In genomic region chr15:79018191-79018590, GRCm38 (mm10) we compare ENCODE assay signal across 24 mouse cellular contexts. TPM values are rescaled to one million over a fixed set of nuclear protein-coding genes. Genes with fewer than 3 reads are reported as not detected.
DNase-seq lines count a peak whose midpoint lies in the region; ATAC-seq and TF ChIP-seq lines count a peak whose summit lies in the region.
"Had no signal": no experiment of that assay in that cellular context is flagged by ENCODE, and none has a peak within 500 bp of the region (broad histone marks: within the 10 kb centered on the region; RNA-seq: fewer than 3 reads in every experiment).

No protein-coding gene starts in this region.

- no peaks in the 10 kb centered on the region for H3K36me3 ChIP-seq in kidney, embryonic 15.5 days
- no peaks in the 10 kb centered on the region for H3K36me3 ChIP-seq in neural tube, embryonic 13.5 days
- no peaks in the 10 kb centered on the region for H3K36me3 ChIP-seq in neural tube, embryonic 15.5 days
- no peaks in the 10 kb centered on the region for H3K36me3 ChIP-seq in intestine, postnatal 0 days (ENCODE audit: control insufficient read depth, insufficient read depth)
- H3K36me3 ChIP-seq: embryonic facial prominence, embryonic 15.5 days; forebrain, embryonic 15.5 days; heart, embryonic 15.5 days; hindbrain, embryonic 15.5 days had no signal

- no peaks in the 10 kb centered on the region for H3K27me3 ChIP-seq in kidney, embryonic 15.5 days
- no peaks in the 10 kb centered on the region for H3K27me3 ChIP-seq in neural tube, embryonic 13.5 days
- H3K27me3 ChIP-seq in neural tube, embryonic 15.5 days (replicated peaks), result no peaks in the 10 kb centered on the region
- H3K27me3 ChIP-seq in intestine, postnatal 0 days (replicated peaks; ENCODE audit: control insufficient read depth, insufficient read depth, low read length), result no peaks in the 10 kb centered on the region
- H3K27me3 ChIP-seq: embryonic facial prominence, embryonic 15.5 days; forebrain, embryonic 15.5 days; heart, embryonic 15.5 days; hindbrain, embryonic 15.5 days; Patski had no signal

- DNase-seq in embryo, embryonic 10.5 days (ENCODE audit: low spot score), result peak; percentile 51
- DNase-seq in embryo, embryonic 9.5 days (ENCODE audit: extremely low spot score), result no peak
- no peak for DNase-seq in kidney, postnatal 36 days
- DNase-seq: adrenal gland, adult 2 months; adrenal gland, postnatal 25 days; cerebellum, adult 18-20 months; cerebellum, adult 9-11 months; cerebellum, postnatal 36 days; gastrocnemius, postnatal 10 days; heart, adult 2 months; heart, postnatal 14 days had no signal

- no peak overlapping the region for H3K9ac ChIP-seq in kidney, embryonic 15.5 days
- H3K9ac ChIP-seq in neural tube, embryonic 13.5 days, result no peak overlapping the region
- no peak overlapping the region for H3K9ac ChIP-seq in neural tube, embryonic 15.5 days (replicated peaks)
- H3K9ac ChIP-seq in intestine, postnatal 0 days (ENCODE audit: low read depth, low read length), result no peak overlapping the region
- H3K9ac ChIP-seq: embryonic facial prominence, embryonic 15.5 days; forebrain, embryonic 15.5 days; heart, embryonic 15.5 days; hindbrain, embryonic 15.5 days had no signal

- H3K4me1 ChIP-seq in kidney, embryonic 15.5 days, result peaks cover 32% of the 10 kb centered on the region
- H3K4me1 ChIP-seq in neural tube, embryonic 13.5 days (replicated peaks), result peaks cover 15% of the 10 kb centered on the region
- H3K4me1 ChIP-seq in neural tube, embryonic 15.5 days, result no peaks in the 10 kb centered on the region
- no peaks in the 10 kb centered on the region for H3K4me1 ChIP-seq in intestine, postnatal 0 days (replicated peaks; ENCODE audit: control insufficient read depth, insufficient read depth, low read length)
- H3K4me1 ChIP-seq: embryonic facial prominence, embryonic 15.5 days; heart, embryonic 15.5 days; hindbrain, embryonic 15.5 days had no signal

- 18% methylated on average over 4 of the region's 4 CpGs for WGBS in kidney, embryonic 15.5 days
- 29% methylated on average over 4 of the region's 4 CpGs for WGBS in neural tube, embryonic 13.5 days
- 26% methylated on average over 4 of the region's 4 CpGs for whole genome bisulfite sequencing in neural tube, embryonic 15.5 days
- WGBS in intestine, postnatal 0 days, result 41% methylated on average over 4 of the region's 4 CpGs

- no peaks in the 10 kb centered on the region for H3K9me3 ChIP-seq in kidney, embryonic 15.5 days (replicated peaks)
- no peaks in the 10 kb centered on the region for H3K9me3 ChIP-seq in neural tube, embryonic 13.5 days
- H3K9me3 ChIP-seq in neural tube, embryonic 15.5 days (replicated peaks), result no peaks in the 10 kb centered on the region
- H3K9me3 ChIP-seq in intestine, postnatal 0 days (ENCODE audit: control insufficient read depth), result no peaks in the 10 kb centered on the region
- H3K9me3 ChIP-seq: embryonic facial prominence, embryonic 15.5 days; forebrain, embryonic 15.5 days; heart, embryonic 15.5 days; hindbrain, embryonic 15.5 days had no signal

- no peak overlapping the region for H3K4me3 ChIP-seq in kidney, embryonic 15.5 days (replicated peaks)
- no peak overlapping the region for H3K4me3 ChIP-seq in neural tube, embryonic 13.5 days
- no peak overlapping the region for H3K4me3 ChIP-seq in neural tube, embryonic 15.5 days (replicated peaks)
- H3K4me3 ChIP-seq in intestine, postnatal 0 days (ENCODE audit: low read depth, low read length), result no peak overlapping the region
- H3K4me3 ChIP-seq: embryonic facial prominence, embryonic 15.5 days; forebrain, embryonic 15.5 days; heart, adult 2 months; heart, embryonic 15.5 days; hindbrain, embryonic 15.5 days had no signal

- peak; percentile 63; the same call in 1 of the 2 replicates for ATAC-seq in kidney, embryonic 15.5 days (replicated peaks; ENCODE audit: low FRiP score)
- ATAC-seq in neural tube, embryonic 13.5 days (ENCODE audit: low read depth), result 0 out of 2 replicates have a peak, but pooled peaks have one; percentile 23
- ATAC-seq in neural tube, embryonic 15.5 days (ENCODE audit: low FRiP score), result no peak
- ATAC-seq in erythroblast, adult 5-6 weeks (replicated peaks; ENCODE audit: low FRiP score, poor library complexity, severe bottlenecking), result no peak
- ATAC-seq in intestine, postnatal 0 days, result no peak
- ATAC-seq: forebrain, embryonic 15.5 days; Patski had no signal

- no peak for TF ChIP-seq CTCF in intestine, postnatal 0 days (IDR thresholded peaks at IDR 0.05; ENCODE audit: low read depth)

- no peak overlapping the region for H3K4me2 ChIP-seq in kidney, embryonic 15.5 days
- H3K4me2 ChIP-seq in neural tube, embryonic 13.5 days, result no peak overlapping the region
- H3K4me2 ChIP-seq in neural tube, embryonic 15.5 days, result no peak overlapping the region
- H3K4me2 ChIP-seq in intestine, postnatal 0 days (replicated peaks; ENCODE audit: low read depth), result no peak overlapping the region
- H3K4me2 ChIP-seq: embryonic facial prominence, embryonic 15.5 days; forebrain, embryonic 15.5 days; heart, embryonic 11.5 days; heart, embryonic 15.5 days; hindbrain, embryonic 15.5 days had no signal

- H3K27ac ChIP-seq in kidney, embryonic 15.5 days, result peak overlapping the region; percentile 64
- H3K27ac ChIP-seq in neural tube, embryonic 13.5 days (replicated peaks), result no peak overlapping the region
- H3K27ac ChIP-seq in neural tube, embryonic 15.5 days (replicated peaks), result no peak overlapping the region
- H3K27ac ChIP-seq in intestine, postnatal 0 days (ENCODE audit: low read depth, low read length), result no peak overlapping the region
- H3K27ac ChIP-seq: embryonic facial prominence, embryonic 15.5 days; forebrain, embryonic 15.5 days; heart, adult 2 months; heart, embryonic 15.5 days; hindbrain, embryonic 15.5 days had no signal

RNA-seq across cellular contexts. Expression of gene H1f0, which starts 10.1 kb away (rescaled TPM):
- polyA plus RNA-seq in kidney, embryonic 15.5 days (2015; fragmentation: Nextera tagmentation; extraction: Ambion mirVana), result 513 and 545 TPM in 2 replicates
- 275 and 287 TPM in 2 replicates for polyA plus RNA-seq in neural tube, embryonic 13.5 days (2015; fragmentation: Nextera tagmentation; extraction: Ambion mirVana)
- 169 and 222 TPM in 2 replicates for polyA plus RNA-seq in neural tube, embryonic 15.5 days (2015; fragmentation: Nextera tagmentation; extraction: Ambion mirVana)
- total RNA-seq in erythroblast, adult 5-6 weeks (2015; ENCODE audit: low replicate concordance), result 6.5 and 8.6 TPM in 2 replicates
- 8.2 and 20.5 TPM in 2 replicates for total RNA-seq in erythroblast, adult 5-6 weeks (2017; ENCODE audit: low replicate concordance)
- 298 and 319 TPM in 2 replicates for polyA plus RNA-seq in intestine, postnatal 0 days (2015; fragmentation: Nextera tagmentation; extraction: Ambion mirVana)

RNA-seq across cellular contexts. Expression of gene Galr3, which starts 23.5 kb away (rescaled TPM):
- 0.12 and 0.30 TPM in 2 replicates for polyA plus RNA-seq in kidney, embryonic 15.5 days (2015; fragmentation: Nextera tagmentation; extraction: Ambion mirVana)
- not detected in 2 replicates for polyA plus RNA-seq in neural tube, embryonic 13.5 days (2015; fragmentation: Nextera tagmentation; extraction: Ambion mirVana)
- 0.14 and 0.17 TPM in 2 replicates for polyA plus RNA-seq in neural tube, embryonic 15.5 days (2015; fragmentation: Nextera tagmentation; extraction: Ambion mirVana)
- not detected in 2 replicates for total RNA-seq in erythroblast, adult 5-6 weeks (2015; ENCODE audit: low replicate concordance)
- not detected in 2 replicates for total RNA-seq in erythroblast, adult 5-6 weeks (2017; ENCODE audit: low replicate concordance)
- 2.2 and 2.6 TPM in 2 replicates for polyA plus RNA-seq in intestine, postnatal 0 days (2015; fragmentation: Nextera tagmentation; extraction: Ambion mirVana)
- total RNA-seq: heart, adult 2 months; heart, postnatal 14 days had no signal
- polyA plus RNA-seq: C2C12; forebrain, embryonic 11.5 days; forebrain, embryonic 15.5 days; heart, adult 2 months; heart, embryonic 11.5 days; heart, embryonic 15.5 days had no signal

RNA-seq across cellular contexts. Expression of gene Ankrd54, which starts 44.5 kb away (rescaled TPM):
- 47.7 and 56.3 TPM in 2 replicates for polyA plus RNA-seq in kidney, embryonic 15.5 days (2015; fragmentation: Nextera tagmentation; extraction: Ambion mirVana)
- 46.5 and 52.9 TPM in 2 replicates for polyA plus RNA-seq in neural tube, embryonic 13.5 days (2015; fragmentation: Nextera tagmentation; extraction: Ambion mirVana)
- polyA plus RNA-seq in neural tube, embryonic 15.5 days (2015; fragmentation: Nextera tagmentation; extraction: Ambion mirVana), result 52.4 and 52.8 TPM in 2 replicates
- 12.3 and 20.0 TPM in 2 replicates for total RNA-seq in erythroblast, adult 5-6 weeks (2015; ENCODE audit: low replicate concordance)
- 7.5 and 11.4 TPM in 2 replicates for total RNA-seq in erythroblast, adult 5-6 weeks (2017; ENCODE audit: low replicate concordance)
- polyA plus RNA-seq in intestine, postnatal 0 days (2015; fragmentation: Nextera tagmentation; extraction: Ambion mirVana), result 44.1 and 48.8 TPM in 2 replicates

RNA-seq across cellular contexts. Expression of gene Eif3l, which starts 56.8 kb away (rescaled TPM):
- polyA plus RNA-seq in kidney, embryonic 15.5 days (2015; fragmentation: Nextera tagmentation; extraction: Ambion mirVana), result 243 and 247 TPM in 2 replicates
- 185 and 196 TPM in 2 replicates for polyA plus RNA-seq in neural tube, embryonic 13.5 days (2015; fragmentation: Nextera tagmentation; extraction: Ambion mirVana)
- polyA plus RNA-seq in neural tube, embryonic 15.5 days (2015; fragmentation: Nextera tagmentation; extraction: Ambion mirVana), result 164 and 193 TPM in 2 replicates
- 29.4 and 47.6 TPM in 2 replicates for total RNA-seq in erythroblast, adult 5-6 weeks (2015; ENCODE audit: low replicate concordance)
- total RNA-seq in erythroblast, adult 5-6 weeks (2017; ENCODE audit: low replicate concordance), result 51.3 and 56.2 TPM in 2 replicates
- polyA plus RNA-seq in intestine, postnatal 0 days (2015; fragmentation: Nextera tagmentation; extraction: Ambion mirVana), result 97.0 and 100 TPM in 2 replicates

Comparison
In these comparisons a context has a peak if more than half of its experiments do, and no peak if none do; other contexts are left out.
1. ATAC-seq: peak in kidney, embryonic 15.5 days (single experiment) and neural tube, embryonic 13.5 days (single experiment); none in neural tube, embryonic 15.5 days (single experiment), erythroblast, adult 5-6 weeks (single experiment) and intestine, postnatal 0 days (single experiment).